Mouse (Mus musculus): ENCODE results near the gene Cnih3. TPM values are rescaled to one million over a fixed set of nuclear protein-coding genes. Genes with fewer than 3 reads are reported as not detected.

Gene Cnih3
- polyA plus RNA-seq, 1 experiment from 2014 or later: 0.17 TPM

DNA sequence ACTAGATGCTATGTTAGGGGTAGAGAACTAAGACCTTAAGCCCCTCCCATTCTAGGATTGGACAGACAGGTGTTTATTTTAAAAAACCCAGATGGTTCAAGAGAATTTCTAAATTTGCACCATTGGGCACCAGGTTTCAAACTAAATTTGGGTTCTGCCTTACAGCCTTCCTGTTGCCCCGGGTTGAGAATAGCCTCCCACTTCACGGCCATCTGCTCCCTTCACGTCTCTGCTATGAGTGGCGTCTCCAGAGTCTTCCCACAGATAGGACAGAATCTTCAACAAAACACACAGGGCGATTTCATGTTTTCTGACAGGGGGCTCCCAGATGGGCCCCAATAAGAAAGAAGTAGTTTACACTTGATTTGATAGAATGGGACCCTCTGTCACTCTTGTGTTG lies 31.3 kb upstream of the Cnih3 start:
- no peak for ATAC-seq (ENCODE audit: insufficient read depth, low FRiP score)
- WGBS: 87% methylated on average over 5 of the region's 5 CpGs

DNA sequence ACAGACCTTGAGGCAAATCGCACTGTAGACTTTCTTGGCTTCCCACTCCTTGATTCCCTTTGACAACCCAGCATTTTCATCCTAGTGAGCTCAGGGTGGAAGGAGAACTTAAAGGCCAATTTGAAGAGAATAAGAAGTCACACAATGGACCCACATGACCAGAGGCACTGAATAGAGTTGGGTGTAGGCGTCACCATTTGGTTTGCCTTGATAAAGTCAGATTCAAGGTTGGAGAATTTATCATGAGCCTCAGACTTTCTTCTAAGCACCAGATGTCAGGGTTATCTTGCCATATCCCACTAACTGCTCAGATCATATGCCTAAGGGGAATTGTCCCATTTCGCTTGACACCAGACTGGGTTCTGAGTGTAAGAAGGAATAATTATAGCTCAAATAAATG lies 29.3 kb upstream of the Cnih3 start:
- H3K9ac ChIP-seq (ENCODE audit: low read length): no peak overlapping the region
- ATAC-seq (ENCODE audit: insufficient read depth, low FRiP score): no peak
- no peak overlapping the region for H3K4me3 ChIP-seq (replicated peaks; ENCODE audit: low read length)
- H3K27ac ChIP-seq (ENCODE audit: low read length): no peak overlapping the region
- no peaks in the 10 kb centered on the region for H3K36me3 ChIP-seq (ENCODE audit: control insufficient read depth, insufficient read depth, low read length)
- WGBS: 86% methylated on average over 3 of the region's 3 CpGs
- no peaks in the 10 kb centered on the region; the same call in 1 of the 2 replicates for H3K9me3 ChIP-seq (replicated peaks; ENCODE audit: control insufficient read depth, low read length)
- H3K27me3 ChIP-seq (ENCODE audit: control insufficient read depth, insufficient read depth, low read length): no peaks in the 10 kb centered on the region
- H3K4me1 ChIP-seq (ENCODE audit: control insufficient read depth, insufficient read depth, low read length): no peaks in the 10 kb centered on the region
- H3K4me2 ChIP-seq (ENCODE audit: low read depth, low read length): no peak overlapping the region

More for the DNA sequence above, 31.3 kb upstream of the Cnih3 start:
- no peaks in the 10 kb centered on the region; the same call in 1 of the 2 replicates for H3K9me3 ChIP-seq (replicated peaks; ENCODE audit: control insufficient read depth, low read length)
- H3K4me2 ChIP-seq (ENCODE audit: low read depth, low read length): no peak overlapping the region
- H3K27ac ChIP-seq (ENCODE audit: low read length): no peak overlapping the region
- H3K4me1 ChIP-seq (ENCODE audit: control insufficient read depth, insufficient read depth, low read length): no peaks in the 10 kb centered on the region
- H3K9ac ChIP-seq (ENCODE audit: low read length): no peak overlapping the region
- H3K36me3 ChIP-seq (ENCODE audit: control insufficient read depth, insufficient read depth, low read length): no peaks in the 10 kb centered on the region
- no peaks in the 10 kb centered on the region for H3K27me3 ChIP-seq (ENCODE audit: control insufficient read depth, insufficient read depth, low read length)
- H3K4me3 ChIP-seq (replicated peaks; ENCODE audit: low read length): no peak overlapping the region

DNA sequence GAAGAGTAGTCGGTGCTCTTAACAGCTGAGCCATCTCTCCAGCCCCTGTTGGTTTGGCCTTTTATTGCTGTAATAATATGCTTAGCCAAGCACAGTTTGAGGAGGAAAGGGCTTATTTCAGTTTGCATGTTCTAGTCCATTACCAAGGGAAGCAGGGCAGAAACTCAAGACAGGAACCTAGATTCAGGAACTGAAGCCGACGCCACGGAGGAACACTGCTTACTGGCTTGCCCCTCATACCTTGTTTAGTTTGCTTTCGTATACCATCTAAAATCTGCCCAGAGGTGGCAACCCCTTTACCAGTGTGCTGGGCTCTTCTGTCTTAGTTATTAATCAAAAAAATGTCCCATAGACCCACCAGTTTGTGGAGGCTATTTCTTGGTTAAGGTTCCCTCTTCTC lies 25.3 kb upstream of the Cnih3 start:
- Histone ChIP-seq H3K9me3 (replicated peaks; ENCODE audit: control insufficient read depth, low read length) (no peaks in the 10 kb centered on the region), H3K27ac (ENCODE audit: low read length) (no peak overlapping the region), H3K36me3 (ENCODE audit: control insufficient read depth, insufficient read depth, low read length) (no peaks in the 10 kb centered on the region), H3K27me3 (ENCODE audit: control insufficient read depth, insufficient read depth, low read length) (no peaks in the 10 kb centered on the region), H3K4me3 (replicated peaks; ENCODE audit: low read length) (no peak overlapping the region), H3K4me2 (ENCODE audit: low read depth, low read length) (no peak overlapping the region), H3K9ac (ENCODE audit: low read length) (no peak overlapping the region), H3K4me1 (ENCODE audit: control insufficient read depth, insufficient read depth, low read length) (no peaks in the 10 kb centered on the region)
- 87% methylated on average over 5 of the region's 5 CpGs for WGBS
- ATAC-seq (ENCODE audit: insufficient read depth, low FRiP score): no peak

DNA sequence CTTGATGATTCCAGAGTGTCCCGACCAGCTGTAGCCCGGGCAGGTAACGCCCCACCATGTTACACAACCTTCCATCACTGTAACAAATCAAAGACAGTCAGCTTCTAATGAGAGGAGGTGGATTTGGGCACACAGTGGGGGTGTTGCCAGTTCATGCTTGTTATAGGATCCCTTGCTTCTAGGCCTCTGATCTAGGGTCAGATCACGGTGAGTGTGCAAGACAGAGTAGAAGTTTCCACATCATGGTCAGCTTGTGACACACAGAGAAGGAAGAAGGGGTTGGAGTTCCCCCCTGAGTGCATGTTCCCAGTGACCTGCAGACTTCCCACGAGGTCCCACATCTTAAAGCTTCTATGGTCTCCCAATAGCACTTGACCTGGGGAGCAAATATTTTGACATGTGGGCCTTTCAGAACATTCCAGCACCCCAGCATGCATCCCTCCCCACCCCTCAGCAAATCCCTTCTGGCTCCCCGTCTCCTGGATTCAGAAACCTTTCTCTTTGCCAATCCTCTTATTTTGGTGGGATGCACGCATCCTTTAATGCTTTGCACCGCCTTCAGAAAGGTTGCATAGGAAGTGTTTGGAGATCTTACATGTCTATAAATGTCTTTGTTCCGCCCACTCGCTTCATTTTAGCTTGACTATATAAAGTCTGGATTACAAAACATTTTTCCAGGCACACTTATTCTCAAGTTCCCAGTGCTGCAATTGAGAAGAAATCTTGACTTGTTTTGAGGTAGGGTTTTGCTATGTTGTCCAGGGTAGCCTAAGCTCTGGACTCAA lies 24.6 kb upstream of the Cnih3 start:
- no peaks in the 10 kb centered on the region for H3K4me1 ChIP-seq (ENCODE audit: control insufficient read depth, insufficient read depth, low read length)
- no peak overlapping the region for H3K4me2 ChIP-seq (ENCODE audit: low read depth, low read length)
- no peak overlapping the region for H3K4me3 ChIP-seq (replicated peaks; ENCODE audit: low read length)
- no peaks in the 10 kb centered on the region for H3K9me3 ChIP-seq (replicated peaks; ENCODE audit: control insufficient read depth, low read length)
- H3K36me3 ChIP-seq (ENCODE audit: control insufficient read depth, insufficient read depth, low read length): no peaks in the 10 kb centered on the region
- no peak overlapping the region for H3K9ac ChIP-seq (ENCODE audit: low read length)
- no peak for ATAC-seq (ENCODE audit: insufficient read depth, low FRiP score)
- H3K27me3 ChIP-seq (ENCODE audit: control insufficient read depth, insufficient read depth, low read length): no peaks in the 10 kb centered on the region
- H3K27ac ChIP-seq (ENCODE audit: low read length): no peak overlapping the region
- 85% methylated on average over 10 of the region's 10 CpGs for WGBS

DNA sequence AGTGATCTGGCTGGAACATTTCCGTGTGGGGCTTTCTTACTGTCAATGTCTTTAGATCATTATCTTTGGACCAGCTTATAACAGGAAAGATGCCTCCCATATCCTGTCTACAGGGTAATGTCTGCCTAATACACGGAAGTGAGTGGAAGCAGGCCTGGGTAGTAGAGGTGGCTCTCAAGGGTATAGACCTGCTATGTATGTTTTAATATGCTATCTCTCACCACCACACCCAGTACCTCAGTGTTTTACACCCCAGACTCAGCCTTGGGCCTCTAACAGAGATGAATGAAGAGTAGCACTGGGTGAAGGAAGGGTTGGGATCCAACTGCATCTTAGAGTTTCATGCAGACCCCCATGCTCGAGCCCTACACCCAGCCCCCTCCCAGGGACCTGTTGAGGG lies 23.3 kb upstream of the Cnih3 start:
- Histone ChIP-seq H3K9ac (ENCODE audit: low read length) (no peak overlapping the region), H3K27me3 (ENCODE audit: control insufficient read depth, insufficient read depth, low read length) (no peaks in the 10 kb centered on the region), H3K36me3 (ENCODE audit: control insufficient read depth, insufficient read depth, low read length) (no peaks in the 10 kb centered on the region), H3K9me3 (replicated peaks; ENCODE audit: control insufficient read depth, low read length) (no peaks in the 10 kb centered on the region), H3K4me1 (ENCODE audit: control insufficient read depth, insufficient read depth, low read length) (no peaks in the 10 kb centered on the region), H3K4me2 (ENCODE audit: low read depth, low read length) (no peak overlapping the region), H3K27ac (ENCODE audit: low read length) (no peak overlapping the region), H3K4me3 (replicated peaks; ENCODE audit: low read length) (no peak overlapping the region)
- no peak for ATAC-seq (ENCODE audit: insufficient read depth, low FRiP score)
- WGBS: 71% methylated on average over 3 of the region's 3 CpGs

DNA sequence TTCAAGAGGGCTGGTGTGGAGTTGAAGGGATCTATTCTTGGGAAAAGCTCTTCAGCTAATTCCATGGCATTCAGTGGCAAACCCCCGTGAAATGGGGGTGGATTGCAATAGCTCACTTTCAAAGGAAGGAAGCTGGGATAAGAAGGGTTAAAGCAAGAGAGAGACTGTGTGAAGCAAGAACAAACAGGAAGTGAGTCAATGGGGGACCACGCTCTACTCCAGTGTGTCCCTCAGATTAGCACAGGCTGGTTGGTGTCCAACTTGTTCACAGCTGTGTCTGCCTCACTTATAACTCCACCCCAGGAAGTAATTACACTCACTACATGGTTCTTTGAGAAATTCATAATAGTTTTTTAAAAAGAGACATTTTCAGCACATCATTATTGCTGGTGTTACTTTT lies 19.8 kb upstream of the Cnih3 start:
- Histone ChIP-seq H3K36me3 (ENCODE audit: control insufficient read depth, insufficient read depth, low read length) (no peaks in the 10 kb centered on the region), H3K9me3 (replicated peaks; ENCODE audit: control insufficient read depth, low read length) (no peaks in the 10 kb centered on the region), H3K4me1 (ENCODE audit: control insufficient read depth, insufficient read depth, low read length) (no peaks in the 10 kb centered on the region), H3K4me2 (ENCODE audit: low read depth, low read length) (no peak overlapping the region), H3K9ac (ENCODE audit: low read length) (no peak overlapping the region), H3K4me3 (replicated peaks; ENCODE audit: low read length) (no peak overlapping the region), H3K27ac (ENCODE audit: low read length) (no peak overlapping the region), H3K27me3 (ENCODE audit: control insufficient read depth, insufficient read depth, low read length) (no peaks in the 10 kb centered on the region)
- ATAC-seq (ENCODE audit: insufficient read depth, low FRiP score): no peak
- 38% methylated on average over 2 of the region's 2 CpGs for WGBS

DNA sequence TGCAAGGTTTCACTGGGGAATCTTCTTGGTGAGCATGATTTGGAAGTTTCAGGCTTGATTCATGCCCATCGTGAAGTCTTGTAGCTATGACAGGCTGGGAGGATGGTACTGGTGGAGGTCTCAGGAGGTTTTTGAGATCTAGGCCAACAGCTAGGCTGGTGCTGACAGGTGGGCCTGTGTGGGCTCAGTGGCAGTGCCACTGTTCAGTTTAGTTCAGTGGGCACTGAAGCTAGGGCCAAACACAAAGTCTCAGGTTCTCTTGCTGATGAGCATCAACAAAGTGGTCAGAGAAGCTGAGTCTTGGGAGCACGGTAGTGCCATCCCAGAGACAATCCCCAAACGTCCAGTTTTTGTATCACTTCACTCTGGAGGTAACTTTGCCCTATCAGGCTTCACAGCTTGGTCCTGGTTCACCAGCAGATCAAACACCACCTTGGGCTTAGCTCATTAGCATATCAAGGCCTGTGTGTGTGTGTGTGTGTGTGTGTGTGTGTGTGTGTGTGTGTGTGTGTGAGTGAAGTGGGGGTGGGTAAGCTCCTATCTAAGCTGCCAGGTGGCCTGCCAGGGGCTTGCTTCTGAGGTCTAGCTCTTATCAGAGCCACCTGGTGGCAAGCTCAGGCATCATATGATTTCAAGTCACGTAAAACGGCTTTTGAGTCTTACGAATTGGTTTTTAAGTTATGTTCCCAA lies 18.0 kb upstream of the Cnih3 start:
- H3K36me3 ChIP-seq (ENCODE audit: control insufficient read depth, insufficient read depth, low read length): no peaks in the 10 kb centered on the region
- H3K4me2 ChIP-seq (ENCODE audit: low read depth, low read length): no peak overlapping the region
- ATAC-seq (ENCODE audit: insufficient read depth, low FRiP score): peak; percentile 62; the same call in 1 of the 2 replicates
- WGBS: 77% methylated on average over 6 of the region's 6 CpGs
- no peak overlapping the region for H3K9ac ChIP-seq (ENCODE audit: low read length)
- H3K9me3 ChIP-seq (replicated peaks; ENCODE audit: control insufficient read depth, low read length): no peaks in the 10 kb centered on the region
- H3K4me1 ChIP-seq (ENCODE audit: control insufficient read depth, insufficient read depth, low read length): no peaks in the 10 kb centered on the region
- H3K4me3 ChIP-seq (replicated peaks; ENCODE audit: low read length): no peak overlapping the region
- no peak overlapping the region for H3K27ac ChIP-seq (ENCODE audit: low read length)
- H3K27me3 ChIP-seq (ENCODE audit: control insufficient read depth, insufficient read depth, low read length): no peaks in the 10 kb centered on the region

DNA sequence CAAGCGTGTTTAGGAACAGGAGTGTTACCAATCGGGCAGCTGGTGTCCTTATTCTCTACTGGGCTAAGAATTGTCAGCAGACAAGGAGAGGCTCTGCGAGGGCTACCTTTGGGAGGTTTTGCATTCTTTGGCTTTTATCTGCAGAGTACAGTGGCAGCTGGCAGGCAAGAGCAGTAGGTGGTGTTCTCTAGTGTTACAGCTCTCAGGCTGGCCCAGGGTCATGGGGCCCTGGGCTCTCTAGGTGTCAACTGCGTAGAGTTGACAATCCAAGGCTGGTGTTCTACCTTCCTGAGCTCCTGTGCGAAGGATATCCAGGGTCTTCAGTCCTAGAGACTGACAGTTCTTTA lies 17.4 kb upstream of the Cnih3 start:
- no peak overlapping the region for H3K4me2 ChIP-seq (ENCODE audit: low read depth, low read length)
- H3K9ac ChIP-seq (ENCODE audit: low read length): no peak overlapping the region
- no peaks in the 10 kb centered on the region for H3K36me3 ChIP-seq (ENCODE audit: control insufficient read depth, insufficient read depth, low read length)
- WGBS: 83% methylated on average over 5 of the region's 5 CpGs
- no peaks in the 10 kb centered on the region for H3K27me3 ChIP-seq (ENCODE audit: control insufficient read depth, insufficient read depth, low read length)
- H3K4me3 ChIP-seq (replicated peaks; ENCODE audit: low read length): no peak overlapping the region
- H3K4me1 ChIP-seq (ENCODE audit: control insufficient read depth, insufficient read depth, low read length): no peaks in the 10 kb centered on the region
- no peaks in the 10 kb centered on the region for H3K9me3 ChIP-seq (replicated peaks; ENCODE audit: control insufficient read depth, low read length)
- H3K27ac ChIP-seq (ENCODE audit: low read length): no peak overlapping the region
- ATAC-seq (ENCODE audit: insufficient read depth, low FRiP score): no peak

DNA sequence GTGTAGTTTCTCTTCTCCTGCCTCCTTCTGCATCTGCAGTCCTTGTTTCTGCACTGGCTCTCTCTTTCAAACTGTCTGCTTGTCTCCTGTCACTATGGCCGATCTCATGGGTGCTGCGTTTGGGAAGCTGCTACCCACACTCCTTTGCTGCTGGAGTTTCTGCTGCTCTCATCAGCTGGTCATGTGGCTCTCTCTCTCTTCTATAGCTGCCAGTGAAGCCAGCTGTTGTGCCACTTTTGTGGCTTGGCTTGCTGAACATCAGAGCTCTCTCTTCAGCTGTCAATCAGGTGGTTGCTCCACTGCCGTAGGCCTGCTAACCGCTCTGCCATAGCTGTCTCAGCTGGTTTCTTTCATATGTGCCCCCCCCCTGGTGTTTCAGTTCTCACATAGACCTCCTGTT lies 17.0 kb upstream of the Cnih3 start:
- H3K27me3 ChIP-seq (ENCODE audit: control insufficient read depth, insufficient read depth, low read length): no peaks in the 10 kb centered on the region
- H3K27ac ChIP-seq (ENCODE audit: low read length): no peak overlapping the region
- H3K9ac ChIP-seq (ENCODE audit: low read length): no peak overlapping the region
- H3K4me3 ChIP-seq (replicated peaks; ENCODE audit: low read length): no peak overlapping the region
- no peaks in the 10 kb centered on the region for H3K9me3 ChIP-seq (replicated peaks; ENCODE audit: control insufficient read depth, low read length)
- WGBS: 88% methylated on average over 4 of the region's 4 CpGs
- no peak for ATAC-seq (ENCODE audit: insufficient read depth, low FRiP score)
- no peaks in the 10 kb centered on the region for H3K36me3 ChIP-seq (ENCODE audit: control insufficient read depth, insufficient read depth, low read length)
- no peaks in the 10 kb centered on the region for H3K4me1 ChIP-seq (ENCODE audit: control insufficient read depth, insufficient read depth, low read length)
- H3K4me2 ChIP-seq (ENCODE audit: low read depth, low read length): no peak overlapping the region

Data from stomach, embryonic 16.5 days (tissue).